Mouse (Mus musculus): Measurements from ENCODE around the gene Pax5. TPM values are rescaled to one million over a fixed set of nuclear protein-coding genes. Genes with fewer than 3 reads are reported as not detected.

Gene Pax5
- total and polyA plus RNA-seq, 3 experiments, result not detected

- no peak for TF ChIP-seq NRF1 (IDR thresholded peaks at IDR 0.05; ENCODE audit: insufficient read depth, low read depth, low read length, poor library complexity, severe bottlenecking)
Measured at GRCm38 (mm10) chr4:44755553-44756133, 45.4 kb upstream of the Pax5 start, which contains the start of gene Zcchc7 (continued).

DNA sequence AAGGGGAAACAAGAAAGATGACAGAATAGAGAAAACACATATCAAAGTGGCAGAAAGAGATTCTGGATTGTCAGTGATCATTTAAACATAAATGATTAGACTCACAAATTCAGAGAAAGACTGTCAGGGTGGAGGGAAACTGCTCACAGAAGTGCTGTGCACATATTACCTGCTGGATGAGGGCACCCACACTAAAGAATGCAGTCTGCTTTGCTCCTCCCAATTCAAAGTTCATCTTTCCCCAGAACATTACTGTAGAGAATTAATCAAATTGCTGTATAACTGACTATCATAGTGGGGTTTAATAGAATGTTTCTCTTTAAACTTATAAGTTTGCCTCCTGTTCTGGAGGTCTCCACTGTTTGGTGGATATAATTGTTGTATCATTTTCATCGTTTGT is 30.2 kb upstream of the Pax5 start:
- H3K9ac ChIP-seq (ENCODE audit: control insufficient read depth, low read depth, low read length, poor library complexity, severe bottlenecking), result no peak overlapping the region
- H3K4me1 ChIP-seq (ENCODE audit: control insufficient read depth in 1 of 2, insufficient read depth in 2 of 2, low read length in 2 of 2), result no peaks in the 10 kb centered on the region
- H3K79me2 ChIP-seq (ENCODE audit: control insufficient read depth, insufficient read depth, low read length, poor library complexity), result no peaks in the 10 kb centered on the region
- no peak for TF ChIP-seq CHD1 (IDR thresholded peaks at IDR 0.05; ENCODE audit: low read depth, low read length)
- TF ChIP-seq TAL1 (IDR thresholded peaks at IDR 0.05; ENCODE audit: low read length), result no peak
- no peak for TF ChIP-seq POLR2AphosphoS5 (IDR thresholded peaks at IDR 0.05; ENCODE audit: borderline replicate concordance, low read depth, low read length)
- TF ChIP-seq USF1 (IDR thresholded peaks at IDR 0.05; ENCODE audit: low read depth, low read length), result no peak
- no peak for TF ChIP-seq USF2 (IDR thresholded peaks at IDR 0.05; ENCODE audit: borderline replicate concordance in 1 of 2, insufficient read depth in 1 of 2, low read depth in 1 of 2, low read length in 2 of 2)
- TF ChIP-seq E2F4 (IDR thresholded peaks at IDR 0.05; ENCODE audit: borderline replicate concordance, low read depth, low read length), result no peak
- TF ChIP-seq MYB (IDR thresholded peaks at IDR 0.05; ENCODE audit: low read depth, low read length), result no peak
- no peak for TF ChIP-seq SIN3A (IDR thresholded peaks at IDR 0.05; ENCODE audit: low read length)
- no peak for TF ChIP-seq MEF2A (IDR thresholded peaks at IDR 0.05; ENCODE audit: extremely low read depth, insufficient replicate concordance, low read depth, low read length, poor library complexity, severe bottlenecking)
- no peak for TF ChIP-seq CHD2 (IDR thresholded peaks at IDR 0.05; ENCODE audit: low read length)
- no peak for TF ChIP-seq NELFE (IDR thresholded peaks at IDR 0.05; ENCODE audit: low read depth, low read length)
- TF ChIP-seq EP300 (IDR thresholded peaks at IDR 0.05; ENCODE audit: low read depth in 1 of 2, low read length in 2 of 2), result no peak
- no peak for TF ChIP-seq ETS1 (IDR thresholded peaks at IDR 0.05; ENCODE audit: low read depth, low read length)
- TF ChIP-seq MAFK (IDR thresholded peaks at IDR 0.05; ENCODE audit: borderline replicate concordance, low read depth, low read length), result no peak
- TF ChIP-seq MYC (IDR thresholded peaks at IDR 0.05; ENCODE audit: low read depth, low read length), result no peak
- TF ChIP-seq HCFC1 (IDR thresholded peaks at IDR 0.05; ENCODE audit: low read depth, low read length), result no peak
- no peak for TF ChIP-seq SMC3 (IDR thresholded peaks at IDR 0.05; ENCODE audit: low read depth, low read length)
- no peak for TF ChIP-seq ZNF384 (IDR thresholded peaks at IDR 0.05; ENCODE audit: low read depth, low read length)
- TF ChIP-seq GABPA (IDR thresholded peaks at IDR 0.05; ENCODE audit: low read depth, low read length), result no peak
- no peak overlapping the region for H3K27ac ChIP-seq (ENCODE audit: control insufficient read depth, low read depth, low read length)
- DNase-seq (ENCODE audit: low read depth, low spot score), result no peak
- peaks cover 9 to 35% of the 10 kb centered on the region in 2 experiments for H3K27me3 ChIP-seq (ENCODE audit: control insufficient read depth in 1 of 2, insufficient read depth in 2 of 2, low read length in 2 of 2)
- H3K9me3 ChIP-seq (replicated peaks; ENCODE audit: insufficient read depth, low read length), result no peaks in the 10 kb centered on the region
- H3K36me3 ChIP-seq (ENCODE audit: control insufficient read depth in 1 of 2, insufficient read depth in 2 of 2, low read length in 2 of 2), result no peaks in the 10 kb centered on the region
- no peak overlapping the region for H3K4me3 ChIP-seq (ENCODE audit: control insufficient read depth in 1 of 2, insufficient read depth in 1 of 2, low read depth in 2 of 2, low read length in 2 of 2)

Data from MEL (cell line).